Mouse (Mus musculus): ENCODE results near the gene Homer1.

DNA sequence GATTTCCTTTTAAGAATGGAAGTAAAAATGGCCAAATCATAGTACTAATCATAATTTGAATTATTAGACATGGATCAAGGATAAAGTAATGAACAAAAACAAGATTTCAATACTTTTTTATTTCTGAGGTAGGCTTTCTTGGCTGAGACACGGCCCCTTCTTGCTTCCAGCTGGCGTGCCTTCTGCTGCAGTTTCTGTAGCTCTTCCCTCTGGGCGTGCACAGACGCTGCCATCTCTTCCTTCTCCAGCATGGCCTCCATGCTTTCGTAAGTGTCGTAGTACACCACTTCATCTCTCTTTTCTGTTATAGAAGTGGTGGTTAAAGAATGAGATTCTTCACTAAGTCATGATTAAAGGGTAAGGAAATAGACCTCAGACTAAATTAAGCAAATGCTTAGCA, 153.8 kb downstream of the Homer1 start:
- no peak for TF ChIP-seq POLR2A (IDR thresholded peaks at IDR 0.05; ENCODE audit: low read depth, low read length)
- no peak for TF ChIP-seq CTCF (IDR thresholded peaks at IDR 0.05; ENCODE audit: extremely low read depth, insufficient read depth, insufficient read length, insufficient replicate concordance)
